Mouse (Mus musculus): ENCODE results near the gene Klhdc1. TPM values are rescaled to one million over a fixed set of nuclear protein-coding genes. Genes with fewer than 3 reads are reported as not detected.

Gene Klhdc1
- polyA plus RNA-seq, 1 experiment from 2014 or later = 20.1 TPM

DNA sequence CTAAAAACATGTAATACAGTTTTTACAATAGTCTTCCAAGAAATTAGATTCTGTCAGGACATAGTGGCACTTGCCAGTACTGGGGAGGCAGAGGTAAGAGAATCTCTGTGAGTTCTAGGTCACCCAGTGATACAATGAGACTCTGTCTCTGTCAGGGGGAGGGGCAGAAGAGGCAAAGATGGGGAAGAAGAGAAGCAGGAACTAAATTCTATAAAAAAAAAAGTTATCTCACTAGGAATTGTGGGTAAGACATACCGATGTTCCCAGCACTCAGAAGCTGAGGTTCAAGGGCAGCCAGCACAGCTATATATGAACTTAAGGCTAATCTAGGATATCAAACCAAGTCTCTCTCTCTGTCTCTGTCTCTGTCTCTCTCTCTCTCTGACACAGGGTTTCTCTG lies 91.2 kb downstream of the Klhdc1 start:
- H3K27me3 ChIP-seq (ENCODE audit: control insufficient read depth, insufficient read depth, low read length) = no peaks in the 10 kb centered on the region
- H3K4me1 ChIP-seq (ENCODE audit: control insufficient read depth, insufficient read depth, low read length) = no peaks in the 10 kb centered on the region
- no peak overlapping the region for H3K4me2 ChIP-seq (ENCODE audit: low read depth, low read length)
- no peak for ATAC-seq (ENCODE audit: low read depth)
- 88% methylated on average over 1 of the region's 1 CpGs for WGBS
- no peak overlapping the region for H3K27ac ChIP-seq (ENCODE audit: low read depth, low read length)
- H3K36me3 ChIP-seq (ENCODE audit: control insufficient read depth, insufficient read depth, low read length) = peaks cover 30% of the 10 kb centered on the region
- no peak overlapping the region for H3K4me3 ChIP-seq (ENCODE audit: low read depth, low read length)
- no peak overlapping the region for H3K9ac ChIP-seq (replicated peaks; ENCODE audit: low read depth, low read length)
- H3K9me3 ChIP-seq (ENCODE audit: control insufficient read depth, low read length) = no peaks in the 10 kb centered on the region

DNA sequence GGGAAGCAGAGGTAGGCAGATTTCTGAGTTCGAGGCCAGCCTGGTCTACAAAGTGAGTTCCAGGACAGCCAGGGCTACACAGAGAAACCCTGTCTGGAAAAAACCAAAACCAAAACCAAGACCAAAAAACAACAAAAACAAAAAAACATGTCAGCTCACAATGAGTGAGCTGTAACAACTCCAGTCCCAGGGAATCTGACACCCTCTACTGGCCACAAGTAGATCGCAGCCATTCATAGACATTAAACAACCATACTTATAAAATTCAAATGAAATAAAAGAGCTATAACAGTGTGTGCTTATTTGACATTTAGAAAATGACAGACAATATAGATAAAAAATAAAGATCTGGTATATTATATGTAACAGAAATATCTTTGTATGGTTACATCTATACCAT lies 92.6 kb downstream of the Klhdc1 start:
- Histone ChIP-seq H3K9me3 (ENCODE audit: control insufficient read depth, low read length) (no peaks in the 10 kb centered on the region), H3K27me3 (ENCODE audit: control insufficient read depth, insufficient read depth, low read length) (no peaks in the 10 kb centered on the region), H3K36me3 (ENCODE audit: control insufficient read depth, insufficient read depth, low read length) (peaks cover 34% of the 10 kb centered on the region), H3K27ac (ENCODE audit: low read depth, low read length) (no peak overlapping the region), H3K4me1 (ENCODE audit: control insufficient read depth, insufficient read depth, low read length) (no peaks in the 10 kb centered on the region), H3K9ac (replicated peaks; ENCODE audit: low read depth, low read length) (no peak overlapping the region), H3K4me2 (ENCODE audit: low read depth, low read length) (no peak overlapping the region), H3K4me3 (ENCODE audit: low read depth, low read length) (no peak overlapping the region)
- ATAC-seq (ENCODE audit: low read depth) = no peak
- WGBS = 92% methylated on average over 2 of the region's 2 CpGs

Other genes with a start within 250 kb of the Klhdc1 start
- 997 and 1,030 TPM in 2 replicates for gene Rps29, start 82.0 kb upstream of the Klhdc1 start, polyA plus RNA-seq (2014; fragmentation: Nextera tagmentation; extraction: Ambion mirVana)
- gene Lrr1, start 72.4 kb upstream of the Klhdc1 start, polyA plus RNA-seq (2014; fragmentation: Nextera tagmentation; extraction: Ambion mirVana) = 1.6 and 1.8 TPM in 2 replicates
- 381 and 387 TPM in 2 replicates for gene Rpl36al, start 57.1 kb upstream of the Klhdc1 start, polyA plus RNA-seq (2014; fragmentation: Nextera tagmentation; extraction: Ambion mirVana)
- 36.8 and 40.5 TPM in 2 replicates for gene Mgat2, start 57.0 kb upstream of the Klhdc1 start, polyA plus RNA-seq (2014; fragmentation: Nextera tagmentation; extraction: Ambion mirVana)
- gene Gm49383, start 44.1 kb upstream of the Klhdc1 start, polyA plus RNA-seq (2014; fragmentation: Nextera tagmentation; extraction: Ambion mirVana) = 9.9 and 11.8 TPM in 2 replicates
- 6.8 and 7.3 TPM in 2 replicates for gene Dnaaf2, start 42.7 kb upstream of the Klhdc1 start, polyA plus RNA-seq (2014; fragmentation: Nextera tagmentation; extraction: Ambion mirVana)
- gene Gm49384, start 36.9 kb upstream of the Klhdc1 start, polyA plus RNA-seq (2014; fragmentation: Nextera tagmentation; extraction: Ambion mirVana) = 9.0 and 9.1 TPM in 2 replicates
- gene Pole2, start 13.0 kb upstream of the Klhdc1 start, polyA plus RNA-seq (2014; fragmentation: Nextera tagmentation; extraction: Ambion mirVana) = 3.4 and 5.4 TPM in 2 replicates
- 296 and 305 TPM in 2 replicates for gene Klhdc2, start 55.5 kb downstream of the Klhdc1 start, polyA plus RNA-seq (2014; fragmentation: Nextera tagmentation; extraction: Ambion mirVana)
- gene Nemf, start 116.0 kb downstream of the Klhdc1 start, polyA plus RNA-seq (2014; fragmentation: Nextera tagmentation; extraction: Ambion mirVana) = 97.2 and 103 TPM in 2 replicates
- 29.3 and 30.4 TPM in 2 replicates for gene Arf6, start 131.0 kb downstream of the Klhdc1 start, polyA plus RNA-seq (2014; fragmentation: Nextera tagmentation; extraction: Ambion mirVana)
- 1.0 and 1.3 TPM in 2 replicates for gene Gm9887, start 131.3 kb downstream of the Klhdc1 start, polyA plus RNA-seq (2014; fragmentation: Nextera tagmentation; extraction: Ambion mirVana)

Measured in neural tube, embryonic 14.5 days (tissue).